Mouse (Mus musculus): ENCODE data around the gene Hoxb13. TPM values are rescaled to one million over a fixed set of nuclear protein-coding genes. Genes with fewer than 3 reads are reported as not detected.

Hoxb13 gene
- polyA plus RNA-seq, 2 experiments from 2014 or later: not detected

GRCm38 (mm10) chr11:96189810-96190522 lies 4.2 kb upstream of the Hoxb13 start:
- no peak for ATAC-seq

GRCm38 (mm10) chr11:96191132-96191531 lies 3.0 kb upstream of the Hoxb13 start:
- ATAC-seq: no peak

- ATAC-seq: no peak
These were observed 240 bp downstream of the Hoxb13 start for GRCm38 (mm10) chr11:96194401-96194710.

- ATAC-seq: no peak
These were observed 985 bp downstream of the Hoxb13 start for GRCm38 (mm10) chr11:96194961-96195640.

GRCm38 (mm10) chr11:96195769-96196280 lies 1.7 kb downstream of the Hoxb13 start:
- ATAC-seq: no peak

- ATAC-seq: no peak
These were observed 4.5 kb downstream of the Hoxb13 start for GRCm38 (mm10) chr11:96198642-96199041.

GRCm38 (mm10) chr11:96199181-96200086 lies 5.3 kb downstream of the Hoxb13 start:
- ATAC-seq: no peak

- ATAC-seq: no peak
These were observed 6.1 kb downstream of the Hoxb13 start for GRCm38 (mm10) chr11:96200183-96200655.

- no peak for ATAC-seq
These were observed 7.6 kb downstream of the Hoxb13 start for GRCm38 (mm10) chr11:96201741-96202140.

- ATAC-seq: no peak
These were observed 8.4 kb downstream of the Hoxb13 start for GRCm38 (mm10) chr11:96202401-96203081.

- ATAC-seq: no peak
These were observed 9.2 kb downstream of the Hoxb13 start for GRCm38 (mm10) chr11:96203182-96203788.

GRCm38 (mm10) chr11:96203789-96204186 lies 9.7 kb downstream of the Hoxb13 start:
- no peak for ATAC-seq

- no peak for ATAC-seq
These were observed 10.2 kb downstream of the Hoxb13 start for GRCm38 (mm10) chr11:96204351-96204750.

GRCm38 (mm10) chr11:96205426-96206131 lies 11.5 kb downstream of the Hoxb13 start:
- ATAC-seq: no peak

- no peak for ATAC-seq
These were observed 29.7 kb downstream of the Hoxb13 start for GRCm38 (mm10) chr11:96223813-96224212.

- ATAC-seq: no peak
These were observed 33.6 kb downstream of the Hoxb13 start for GRCm38 (mm10) chr11:96227676-96228075.

- no peak for ATAC-seq
These were observed 40.8 kb downstream of the Hoxb13 start for GRCm38 (mm10) chr11:96234906-96235305.

- no peak for ATAC-seq
These were observed 46.1 kb downstream of the Hoxb13 start for GRCm38 (mm10) chr11:96240211-96240610.
